Comparison of ENCODE assay signal across 16 mouse cellular contexts in genomic region chr14:79289909-79290308, GRCm38 (mm10). TPM values are rescaled to one million over a fixed set of nuclear protein-coding genes. Genes with fewer than 3 reads are reported as not detected.
DNase-seq lines count a peak whose midpoint lies in the region; ATAC-seq and TF ChIP-seq lines count a peak whose summit lies in the region.
"Had no signal": no experiment of that assay in that cellular context is flagged by ENCODE, and none has a peak within 500 bp of the region (broad histone marks: within the 10 kb centered on the region; RNA-seq: fewer than 3 reads in every experiment).

No protein-coding gene starts in this region.

- H3K9me3 ChIP-seq in heart, embryonic 16.5 days (replicated peaks; ENCODE audit: control insufficient read depth, low read length), result no peaks in the 10 kb centered on the region
- H3K9me3 ChIP-seq in limb, embryonic 12.5 days, result no peaks in the 10 kb centered on the region
- no peaks in the 10 kb centered on the region for H3K9me3 ChIP-seq in stomach, postnatal 0 days (ENCODE audit: control insufficient read depth, low read length)
- H3K9me3 ChIP-seq: megakaryocyte, embryonic 14.5 days had no signal

- DNase-seq in heart, postnatal 10 days, result no peak
- peak; percentile 59 for DNase-seq in thymus, postnatal 4 days
- no peak for DNase-seq in thymus, postnatal 0 days (ENCODE audit: low spot score)
- no peak for DNase-seq in stomach, postnatal 0 days (ENCODE audit: low spot score)
- no peak for DNase-seq in yolk sac, embryonic 10.5 days (ENCODE audit: low spot score)
- no peak for DNase-seq in layer of hippocampus, postnatal 10 days (ENCODE audit: low spot score in 2 of 2)
- DNase-seq: cerebellum, adult 11 months; gastrocnemius, postnatal 36 days; kidney, adult 11 months; left cerebral cortex, postnatal 4 days had no signal

- no peak for TF ChIP-seq EP300 in stomach, postnatal 0 days (optimal IDR thresholded peaks at IDR 0.05)

- H3K4me1 ChIP-seq in heart, embryonic 16.5 days (ENCODE audit: control insufficient read depth, insufficient read depth, low read length), result peaks cover 16% of the 10 kb centered on the region
- peaks cover 46% of the 10 kb centered on the region for H3K4me1 ChIP-seq in limb, embryonic 12.5 days (replicated peaks)
- no peaks in the 10 kb centered on the region; the same call in 1 of the 2 replicates for H3K4me1 ChIP-seq in stomach, postnatal 0 days (replicated peaks; ENCODE audit: control insufficient read depth, insufficient read depth)

- intact Hi-C loops in heart, postnatal 10 days (cut with DNase I), result no loop called here

- peak overlapping the region; percentile 20; the same call in 1 of the 2 replicates for H3K4me2 ChIP-seq in heart, embryonic 16.5 days (ENCODE audit: low read depth, low read length)
- H3K4me2 ChIP-seq in limb, embryonic 12.5 days, result peak overlapping the region; percentile 4; the same call in 1 of the 2 replicates
- H3K4me2 ChIP-seq in stomach, postnatal 0 days (replicated peaks; ENCODE audit: low read depth), result no peak overlapping the region

- no peak overlapping the region for H3K9ac ChIP-seq in heart, embryonic 16.5 days (ENCODE audit: low read length)
- no peak overlapping the region for H3K9ac ChIP-seq in limb, embryonic 12.5 days (replicated peaks)
- H3K9ac ChIP-seq in stomach, postnatal 0 days (ENCODE audit: low read length), result no peak overlapping the region

- no peaks in the 10 kb centered on the region for H3K27me3 ChIP-seq in heart, embryonic 16.5 days (ENCODE audit: control insufficient read depth, insufficient read depth, low read length)
- no peaks in the 10 kb centered on the region; the same call in 1 of the 2 replicates for H3K27me3 ChIP-seq in limb, embryonic 12.5 days
- H3K27me3 ChIP-seq in stomach, postnatal 0 days (ENCODE audit: control insufficient read depth, insufficient read depth, low read length), result no peaks in the 10 kb centered on the region
- H3K27me3 ChIP-seq: megakaryocyte, embryonic 14.5 days had no signal

- 24% methylated on average over 9 of the region's 9 CpGs for WGBS in heart, embryonic 16.5 days
- 9% methylated on average over 9 of the region's 9 CpGs for WGBS in limb, embryonic 12.5 days
- WGBS in stomach, postnatal 0 days, result 27% methylated on average over 9 of the region's 9 CpGs

- H3K4me3 ChIP-seq in heart, embryonic 16.5 days (ENCODE audit: low read length), result no peak overlapping the region
- no peak overlapping the region for H3K4me3 ChIP-seq in limb, embryonic 12.5 days (replicated peaks)
- H3K4me3 ChIP-seq in stomach, postnatal 0 days (ENCODE audit: low read depth, low read length), result no peak overlapping the region

- TF ChIP-seq CTCF in stomach, postnatal 0 days (IDR thresholded peaks at IDR 0.05; ENCODE audit: low read depth), result no peak

- no peak for ATAC-seq in heart, embryonic 16.5 days (replicated peaks; ENCODE audit: extremely low read depth, insufficient read depth, low FRiP score)
- no peak for ATAC-seq in limb, embryonic 12.5 days (ENCODE audit: insufficient number of reproducible peaks, insufficient read depth, low FRiP score, low TSS enrichment, low read depth)
- ATAC-seq in stomach, postnatal 0 days (ENCODE audit: low FRiP score, low TSS enrichment), result 0 out of 2 replicates have a peak, but pooled peaks have one; percentile 57

- no peaks in the 10 kb centered on the region for H3K36me3 ChIP-seq in heart, embryonic 16.5 days (ENCODE audit: control insufficient read depth, insufficient read depth)
- no peaks in the 10 kb centered on the region; the same call in 1 of the 2 replicates for H3K36me3 ChIP-seq in limb, embryonic 12.5 days
- H3K36me3 ChIP-seq in stomach, postnatal 0 days (ENCODE audit: control insufficient read depth, insufficient read depth, low read length), result no peaks in the 10 kb centered on the region

- 0 out of 2 replicates have a peak overlapping the region, but pooled peaks have one; percentile 6 for H3K27ac ChIP-seq in heart, embryonic 16.5 days (ENCODE audit: low read length)
- H3K27ac ChIP-seq in limb, embryonic 12.5 days, result no peak overlapping the region
- H3K27ac ChIP-seq in stomach, postnatal 0 days (replicated peaks), result peak overlapping the region; percentile 13

RNA-seq across cellular contexts. Expression of gene Rgcc, which starts 11.5 kb away (rescaled TPM):
- polyA plus RNA-seq in heart, embryonic 16.5 days (2015; fragmentation: Nextera tagmentation; extraction: Ambion mirVana), result 53.6 and 74.7 TPM in 2 replicates
- total RNA-seq in heart, postnatal 10 days (2021), result 10 to 100 TPM; 51.6 to 57.6 TPM
- 552 and 560 TPM in 2 replicates for polyA plus RNA-seq in thymus, postnatal 0 days (2015; fragmentation: Nextera tagmentation; extraction: Ambion mirVana)
- polyA plus RNA-seq in limb, embryonic 12.5 days (2016; fragmentation: Nextera tagmentation; extraction: Ambion mirVana), result 25.6 and 28.6 TPM in 2 replicates
- polyA plus RNA-seq in stomach, postnatal 0 days (2015; fragmentation: Nextera tagmentation; extraction: Ambion mirVana), result 40.0 and 45.4 TPM in 2 replicates
- total RNA-seq in layer of hippocampus, postnatal 10 days (2021), result 10 to 100 TPM; 37.3 to 45.2 TPM

RNA-seq across cellular contexts. Expression of gene Zfp957, which starts 42.7 kb away (rescaled TPM):
- polyA plus RNA-seq in heart, embryonic 16.5 days (2015; fragmentation: Nextera tagmentation; extraction: Ambion mirVana), result 0.13 TPM in 1 of 2 replicates, not detected in the other
- total RNA-seq in heart, postnatal 10 days (2021), result not detected
- polyA plus RNA-seq in thymus, postnatal 0 days (2015; fragmentation: Nextera tagmentation; extraction: Ambion mirVana), result not detected in 2 replicates
- polyA plus RNA-seq in limb, embryonic 12.5 days (2016; fragmentation: Nextera tagmentation; extraction: Ambion mirVana), result not detected in 2 replicates
- polyA plus RNA-seq in stomach, postnatal 0 days (2015; fragmentation: Nextera tagmentation; extraction: Ambion mirVana), result not detected in 2 replicates
- not detected for total RNA-seq in layer of hippocampus, postnatal 10 days (2021)
- total RNA-seq: gastrocnemius, postnatal 36 days; left cerebral cortex, postnatal 4 days had no signal
- polyA plus RNA-seq: embryonic facial prominence, embryonic 14.5 days; large intestine, adult 2 months; small intestine, adult 2 months had no signal
